In the genomic region with DNA sequence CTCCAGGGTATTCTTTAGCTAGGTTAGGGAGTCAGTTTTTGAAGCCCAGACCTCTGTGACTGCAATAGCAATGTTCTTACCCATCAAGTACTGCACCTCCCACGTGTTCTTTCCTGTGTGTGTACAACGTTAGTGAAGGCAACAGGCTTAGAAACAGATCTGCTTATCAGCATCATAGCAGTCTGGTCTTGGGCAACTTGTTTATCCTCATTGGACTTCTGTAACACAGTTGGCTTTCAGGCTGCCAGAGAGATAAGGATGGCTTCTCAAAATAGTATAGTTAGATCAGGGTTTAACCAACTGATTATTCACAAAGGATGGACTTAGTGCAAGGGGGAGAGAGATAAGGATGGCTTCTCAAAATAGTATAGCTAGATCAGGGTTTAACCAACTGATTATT, we compare ENCODE assay signal across 18 mouse cellular contexts. TPM values are rescaled to one million over a fixed set of nuclear protein-coding genes. Genes with fewer than 3 reads are reported as not detected.
A peak's percentile ranks its signal among the peaks of the same experiment; 100 is the strongest.
DNase-seq lines count a peak whose midpoint lies in the region; ATAC-seq and TF ChIP-seq lines count a peak whose summit lies in the region.
"Had no signal": no experiment of that assay in that cellular context is flagged by ENCODE, and none has a peak within 500 bp of the region (broad histone marks: within the 10 kb centered on the region; RNA-seq: fewer than 3 reads in every experiment).

No protein-coding gene starts in this region.

- H3K4me2 ChIP-seq in liver, embryonic 11.5 days: peak overlapping the region; percentile 4; the same call in 1 of the 2 replicates
- no peak overlapping the region for H3K4me2 ChIP-seq in midbrain, embryonic 14.5 days (ENCODE audit: low read length)
- H3K4me2 ChIP-seq: embryonic facial prominence, embryonic 12.5 days; midbrain, embryonic 12.5 days had no signal

- no peak overlapping the region for H3K4me3 ChIP-seq in G1E (ENCODE audit: low read depth, low read length)
- H3K4me3 ChIP-seq in liver, embryonic 11.5 days (ENCODE audit: low read depth, low read length): no peak overlapping the region
- peak overlapping the region; percentile 34 for H3K4me3 ChIP-seq in megakaryocyte, embryonic 14.5 days (replicated peaks)
- no peak overlapping the region for H3K4me3 ChIP-seq in midbrain, embryonic 14.5 days (replicated peaks; ENCODE audit: low read depth, low read length)
- H3K4me3 ChIP-seq: embryonic facial prominence, embryonic 12.5 days; midbrain, embryonic 12.5 days had no signal

- TF ChIP-seq CTCF in G1E (IDR thresholded peaks at IDR 0.05; ENCODE audit: low read depth, low read length): no peak

- H3K36me3 ChIP-seq in G1E (replicated peaks): no peaks in the 10 kb centered on the region
- no peaks in the 10 kb centered on the region for H3K36me3 ChIP-seq in liver, embryonic 11.5 days (ENCODE audit: control insufficient read depth, insufficient read depth, low read length)
- no peaks in the 10 kb centered on the region for H3K36me3 ChIP-seq in megakaryocyte, embryonic 14.5 days (replicated peaks; ENCODE audit: low read length)
- H3K36me3 ChIP-seq in midbrain, embryonic 14.5 days (ENCODE audit: control insufficient read depth, insufficient read depth, low read length): no peaks in the 10 kb centered on the region
- H3K36me3 ChIP-seq: embryonic facial prominence, embryonic 12.5 days; midbrain, embryonic 12.5 days had no signal

- peak; percentile 16 for DNase-seq in G1E (ENCODE audit: low spot score)
- DNase-seq in c-Kit-negative CD71-positive TER-119-positive erythroid progenitor cells, embryonic 14.5 days (ENCODE audit: low read depth, low spot score): peak; percentile 3
- no peak for DNase-seq in liver, embryonic 11.5 days (ENCODE audit: low spot score)
- DNase-seq in lung, postnatal 4 days: no peak
- DNase-seq in midbrain, embryonic 14.5 days: no peak
- DNase-seq: adrenal gland, adult 2 months; cerebellum, adult 2 months; heart, postnatal 14 days; kidney, adult 8-10 months; kidney, postnatal 4 days; right cerebral cortex, postnatal 25 days had no signal

- peaks cover 58% of the 10 kb centered on the region for H3K4me1 ChIP-seq in G1E (ENCODE audit: insufficient read depth, low read depth, low read length)
- peaks cover 29% of the 10 kb centered on the region for H3K4me1 ChIP-seq in liver, embryonic 11.5 days (replicated peaks; ENCODE audit: control insufficient read depth, insufficient read depth, low read length)
- H3K4me1 ChIP-seq in megakaryocyte, embryonic 14.5 days: peaks cover 80% of the 10 kb centered on the region
- H3K4me1 ChIP-seq in midbrain, embryonic 14.5 days (ENCODE audit: control insufficient read depth, insufficient read depth, low read length): no peaks in the 10 kb centered on the region
- H3K4me1 ChIP-seq: embryonic facial prominence, embryonic 12.5 days; midbrain, embryonic 12.5 days had no signal

- 13% methylated on average over 2 of the region's 2 CpGs for WGBS in liver, embryonic 11.5 days
- 60% methylated on average over 2 of the region's 2 CpGs for WGBS in midbrain, embryonic 14.5 days

- H3K9me3 ChIP-seq in G1E (replicated peaks): no peaks in the 10 kb centered on the region
- no peaks in the 10 kb centered on the region for H3K9me3 ChIP-seq in liver, embryonic 11.5 days (ENCODE audit: control insufficient read depth, low read length)
- H3K9me3 ChIP-seq in megakaryocyte, embryonic 14.5 days: no peaks in the 10 kb centered on the region
- H3K9me3 ChIP-seq in midbrain, embryonic 14.5 days (ENCODE audit: control insufficient read depth, low read length): no peaks in the 10 kb centered on the region
- H3K9me3 ChIP-seq: embryonic facial prominence, embryonic 12.5 days; midbrain, embryonic 12.5 days had no signal

- H3K9ac ChIP-seq in liver, embryonic 11.5 days (ENCODE audit: low read depth, low read length): no peak overlapping the region
- H3K9ac ChIP-seq in midbrain, embryonic 14.5 days (replicated peaks; ENCODE audit: low read length): no peak overlapping the region
- H3K9ac ChIP-seq: embryonic facial prominence, embryonic 12.5 days; midbrain, embryonic 12.5 days had no signal

- peak; percentile 87 for ATAC-seq in G1E (ENCODE audit: extremely low read depth, insufficient number of reproducible peaks, low FRiP score, poor library complexity, severe bottlenecking)
- peak; percentile 97 for ATAC-seq in liver, embryonic 11.5 days (replicated peaks; ENCODE audit: low FRiP score)
- ATAC-seq in cerebellum, adult (ENCODE audit: insufficient number of reproducible peaks, low FRiP score, low TSS enrichment): no peak
- no peak for ATAC-seq in midbrain, embryonic 14.5 days (ENCODE audit: low FRiP score, low TSS enrichment)
- ATAC-seq: CD4-positive, CD25-positive, alpha-beta regulatory T cell, adult 4 months; hindbrain, embryonic 16.5 days; lung, postnatal 0 days had no signal

- no peaks in the 10 kb centered on the region for H3K27me3 ChIP-seq in G1E (ENCODE audit: insufficient read depth, low read length)
- H3K27me3 ChIP-seq in liver, embryonic 11.5 days (replicated peaks; ENCODE audit: control insufficient read depth, insufficient read depth, low read length): no peaks in the 10 kb centered on the region
- H3K27me3 ChIP-seq in megakaryocyte, embryonic 14.5 days (replicated peaks): no peaks in the 10 kb centered on the region
- no peaks in the 10 kb centered on the region for H3K27me3 ChIP-seq in midbrain, embryonic 14.5 days (ENCODE audit: control insufficient read depth, insufficient read depth, low read length)
- H3K27me3 ChIP-seq: embryonic facial prominence, embryonic 12.5 days; midbrain, embryonic 12.5 days had no signal

- H3K27ac ChIP-seq in liver, embryonic 11.5 days (ENCODE audit: low read depth, low read length): peak overlapping the region; percentile 62
- H3K27ac ChIP-seq in midbrain, embryonic 14.5 days (replicated peaks; ENCODE audit: low read depth, low read length): no peak overlapping the region
- H3K27ac ChIP-seq: embryonic facial prominence, embryonic 12.5 days; midbrain, embryonic 12.5 days had no signal

RNA-seq across cellular contexts. Expression of a gene that starts 16.2 kb away (rescaled TPM):
- 22.9 and 25.4 TPM in 2 replicates for total RNA-seq in G1E (2014; fragmentation: Nextera tagmentation)
- total RNA-seq in G1E (2017): 27.3 and 29.0 TPM in 2 replicates
- 1.0 and 1.1 TPM in 2 replicates for polyA plus RNA-seq in G1E (2012)
- 1.9 and 2.2 TPM in 2 replicates for polyA plus RNA-seq in liver, embryonic 11.5 days (2014; fragmentation: Nextera tagmentation; extraction: Ambion mirVana)
- polyA plus RNA-seq in megakaryocyte, embryonic 14.5 days (2012; ENCODE audit: insufficient read depth, low replicate concordance): 0.58 and 1.1 TPM in 2 replicates
- polyA plus RNA-seq in midbrain, embryonic 14.5 days (2014; fragmentation: Nextera tagmentation; extraction: Ambion mirVana): 3.9 and 5.4 TPM in 2 replicates

Comparison
In these comparisons a context has a peak if more than half of its experiments do, and no peak if none do; other contexts are left out.
1. ATAC-seq: peak in G1E (single experiment) and liver, embryonic 11.5 days (single experiment); none in cerebellum, adult (single experiment) and midbrain, embryonic 14.5 days (single experiment).
2. DNase-seq: peak in G1E (single experiment) and c-Kit-negative CD71-positive TER-119-positive erythroid progenitor cells, embryonic 14.5 days (single experiment); none in liver, embryonic 11.5 days (single experiment), lung, postnatal 4 days (0 of 2) and midbrain, embryonic 14.5 days (single experiment).